Mouse (Mus musculus) olfactory bulb, adult 2 months (tissue): ENCODE measurements around the gene Chn2.

Experiments used
- CTCF ChIP-seq: fragments of 200-500 bp; IDR thresholded peaks from 2 replicates; pipeline ENCODE4 v1.5.1; 2012; ENCODE audit warnings: low read depth, mild to moderate bottlenecking, low read length, moderate library complexity; ENCODE audit not compliant: insufficient read depth
- POLR2A ChIP-seq: fragments of 200-500 bp; IDR thresholded peaks from 2 replicates; pipeline ENCODE4 v1.6.1; 2012; ENCODE audit warnings: mild to moderate bottlenecking, low read depth, low read length, moderate library complexity; ENCODE audit not compliant: insufficient read depth

DNA sequence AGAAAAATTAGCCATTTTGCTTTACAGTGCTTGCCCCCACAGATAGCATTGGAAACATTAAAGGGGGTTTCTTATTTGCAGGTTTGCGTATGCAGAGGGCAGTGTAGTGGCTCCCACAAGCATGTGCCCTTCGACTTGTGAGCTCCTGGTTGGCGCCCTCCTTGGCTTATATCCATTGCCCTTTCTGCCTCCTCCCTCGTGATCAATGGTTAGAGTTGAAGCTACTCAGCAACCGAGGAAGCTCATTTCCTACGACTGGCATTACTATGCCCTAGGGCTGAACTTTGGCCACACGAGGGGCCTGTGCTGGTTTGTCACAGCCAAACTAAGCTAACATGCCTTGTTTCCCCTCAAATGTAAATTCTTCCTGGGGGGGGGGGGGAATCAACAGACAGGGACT lies 11.8 kb downstream of the Chn2 start:
- TF ChIP-seq CTCF (no peak), POLR2A (no peak)
